Mouse (Mus musculus) forebrain, embryonic 13.5 days (tissue): Measurements from ENCODE around the gene Zcwpw1. TPM values are rescaled to one million over a fixed set of nuclear protein-coding genes. Genes with fewer than 3 reads are reported as not detected.
A peak's percentile ranks its signal among the peaks of the same experiment; 100 is the strongest.

Experiments
- ATAC-seq: fragments of 200-750 bp; cut with Nextera tagmentation; 2 replicates; pipeline ENCODE4 v1.8.0; 2017
- H3K27ac ChIP-seq: fragments of 300-500 bp; sonication (generic); 2 replicates; pipeline ENCODE4 v1.5.1; 2015; ENCODE audit warnings: inconsistent platforms, mild to moderate bottlenecking, moderate library complexity
- H3K27me3 ChIP-seq: fragments of 300-500 bp; sonication (generic); 2 replicates; pipeline ENCODE4 v1.6.1; 2015; ENCODE audit warnings: mild to moderate bottlenecking, inconsistent platforms
- H3K36me3 ChIP-seq: fragments of 300-500 bp; sonication (generic); 2 replicates; pipeline ENCODE4 v1.6.1; 2015; ENCODE audit warnings: mild to moderate bottlenecking, inconsistent platforms; ENCODE audit not compliant: poor library complexity, severe bottlenecking
- H3K4me1 ChIP-seq: fragments of 300-500 bp; sonication (generic); 2 replicates; pipeline ENCODE4 v1.6.1; 2015; ENCODE audit warnings: inconsistent platforms
- H3K4me2 ChIP-seq: fragments of 300-500 bp; sonication (generic); 2 replicates; pipeline ENCODE4 v1.6.1; 2015; ENCODE audit warnings: inconsistent platforms, mild to moderate bottlenecking, moderate library complexity
- H3K4me3 ChIP-seq: fragments of 300-500 bp; sonication (generic); 2 replicates; pipeline ENCODE4 v1.5.1; 2015; ENCODE audit warnings: mild to moderate bottlenecking, inconsistent platforms
- H3K9ac ChIP-seq: fragments of 300-500 bp; sonication (generic); 2 replicates; pipeline ENCODE4 v1.6.1; 2015; ENCODE audit warnings: mild to moderate bottlenecking, inconsistent platforms
- H3K9me3 ChIP-seq: fragments of 300-500 bp; sonication (generic); replicated peaks from 2 replicates; pipeline ENCODE4 v1.6.1; 2016; ENCODE audit warnings: inconsistent platforms
- WGBS: fragments of 180-500 bp; shearing (Covaris S2); methylation state at CpG from one replicate; pipeline ENCODE4 v1.1.7; 2015; 5-methylcytosine and 5-hydroxymethylcytosine counted together
- polyA plus RNA-seq: library from polyadenylated mRNA; unstranded; fragments of >200 nt; fragmentation: Nextera tagmentation; extraction: Ambion mirVana; gene quantifications from 2 replicates; pipeline ENCODE4 v1.2.1, GENCODE M21; 2015

The Zcwpw1 gene
- polyA plus RNA-seq, 1 experiment from 2014 or later: 15.4 TPM

GRCm38 (mm10) chr5:137757887-137758286 is 29.7 kb upstream of the Zcwpw1 start:
- no peaks in the 10 kb centered on the region for H3K27me3 ChIP-seq
- WGBS: 53% methylated on average over 6 of the region's 6 CpGs
- H3K36me3 ChIP-seq: peaks cover 44% of the 10 kb centered on the region
- H3K4me3 ChIP-seq: no peak overlapping the region
- no peak overlapping the region; the same call in 1 of the 2 replicates for H3K4me2 ChIP-seq
- peak overlapping the region; percentile 9; the same call in 1 of the 2 replicates for H3K9ac ChIP-seq
- no peaks in the 10 kb centered on the region for H3K9me3 ChIP-seq
- peak; percentile 57 for ATAC-seq
- peaks cover 53% of the 10 kb centered on the region for H3K4me1 ChIP-seq
- 0 out of 2 replicates have a peak overlapping the region, but pooled peaks have one; percentile 1 for H3K27ac ChIP-seq

GRCm38 (mm10) chr5:137758921-137759534 is 28.6 kb upstream of the Zcwpw1 start:
- peak overlapping the region; percentile 59 for H3K27ac ChIP-seq
- H3K4me2 ChIP-seq: no peak overlapping the region
- 92% methylated on average over 19 of the region's 19 CpGs for WGBS
- H3K4me3 ChIP-seq: no peak overlapping the region
- ATAC-seq: no peak
- H3K4me1 ChIP-seq: peaks cover 53% of the 10 kb centered on the region
- no peaks in the 10 kb centered on the region for H3K9me3 ChIP-seq
- H3K27me3 ChIP-seq: no peaks in the 10 kb centered on the region
- H3K36me3 ChIP-seq: peaks cover 33% of the 10 kb centered on the region
- peak overlapping the region; percentile 18; the same call in 1 of the 2 replicates for H3K9ac ChIP-seq

GRCm38 (mm10) chr5:137759971-137760412 is 27.6 kb upstream of the Zcwpw1 start:
- Histone ChIP-seq H3K27ac (peak overlapping the region; percentile 59), H3K9me3 (no peaks in the 10 kb centered on the region), H3K9ac (no peak overlapping the region; the same call in 1 of the 2 replicates), H3K36me3 (peaks cover 29% of the 10 kb centered on the region), H3K27me3 (no peaks in the 10 kb centered on the region), H3K4me1 (peaks cover 57% of the 10 kb centered on the region), H3K4me3 (no peak overlapping the region), H3K4me2 (no peak overlapping the region)
- ATAC-seq: peak; percentile 86
- WGBS: 19% methylated on average over 4 of the region's 4 CpGs

GRCm38 (mm10) chr5:137764609-137765340 is 22.8 kb upstream of the Zcwpw1 start:
- ATAC-seq: no peak

GRCm38 (mm10) chr5:137766270-137766669 is 21.3 kb upstream of the Zcwpw1 start:
- Histone ChIP-seq H3K36me3 (no peaks in the 10 kb centered on the region), H3K9ac (no peak overlapping the region), H3K27me3 (no peaks in the 10 kb centered on the region), H3K9me3 (no peaks in the 10 kb centered on the region; the same call in 1 of the 2 replicates), H3K4me2 (no peak overlapping the region), H3K4me1 (peaks cover 10% of the 10 kb centered on the region; the same call in 1 of the 2 replicates), H3K27ac (no peak overlapping the region), H3K4me3 (no peak overlapping the region)
- 64% methylated on average over 3 of the region's 3 CpGs for WGBS
- no peak for ATAC-seq

More at GRCm38 (mm10) chr5:137764609-137765340, 22.8 kb upstream of the Zcwpw1 start:
- no peaks in the 10 kb centered on the region for H3K27me3 ChIP-seq
- no peaks in the 10 kb centered on the region for H3K36me3 ChIP-seq
- H3K4me1 ChIP-seq: peaks cover 17% of the 10 kb centered on the region
- no peak overlapping the region for H3K4me3 ChIP-seq
- no peak overlapping the region for H3K27ac ChIP-seq
- 55% methylated on average over 9 of the region's 9 CpGs for WGBS
- no peak overlapping the region for H3K4me2 ChIP-seq
- H3K9ac ChIP-seq: no peak overlapping the region
- H3K9me3 ChIP-seq: no peaks in the 10 kb centered on the region; the same call in 1 of the 2 replicates

GRCm38 (mm10) chr5:137768475-137768874 is 19.1 kb upstream of the Zcwpw1 start:
- Histone ChIP-seq H3K9me3 (no peaks in the 10 kb centered on the region; the same call in 1 of the 2 replicates), H3K36me3 (no peaks in the 10 kb centered on the region), H3K9ac (no peak overlapping the region), H3K27me3 (no peaks in the 10 kb centered on the region), H3K4me1 (peaks cover 10% of the 10 kb centered on the region; the same call in 1 of the 2 replicates), H3K4me3 (no peak overlapping the region), H3K27ac (0 out of 2 replicates have a peak overlapping the region, but pooled peaks have one; percentile 19), H3K4me2 (no peak overlapping the region)
- 20% methylated on average over 1 of the region's 1 CpGs for WGBS
- no peak for ATAC-seq

GRCm38 (mm10) chr5:137770709-137771108 is 16.9 kb upstream of the Zcwpw1 start:
- H3K9ac ChIP-seq: no peak overlapping the region
- H3K27ac ChIP-seq: no peak overlapping the region
- no peak overlapping the region for H3K4me2 ChIP-seq
- no peak overlapping the region for H3K4me3 ChIP-seq
- peaks cover 6% of the 10 kb centered on the region; the same call in 1 of the 2 replicates for H3K4me1 ChIP-seq
- H3K27me3 ChIP-seq: no peaks in the 10 kb centered on the region
- WGBS: 50% methylated on average over 2 of the region's 2 CpGs
- H3K36me3 ChIP-seq: no peaks in the 10 kb centered on the region
- ATAC-seq: peak; percentile 41; the same call in 1 of the 2 replicates
- no peaks in the 10 kb centered on the region; the same call in 1 of the 2 replicates for H3K9me3 ChIP-seq

GRCm38 (mm10) chr5:137772755-137773154 is 14.8 kb upstream of the Zcwpw1 start:
- no peak for ATAC-seq
- no peak overlapping the region for H3K27ac ChIP-seq
- no peaks in the 10 kb centered on the region for H3K27me3 ChIP-seq
- H3K9ac ChIP-seq: no peak overlapping the region
- peaks cover 14% of the 10 kb centered on the region for H3K4me1 ChIP-seq
- H3K36me3 ChIP-seq: no peaks in the 10 kb centered on the region
- H3K4me3 ChIP-seq: no peak overlapping the region
- H3K9me3 ChIP-seq: no peaks in the 10 kb centered on the region
- no peak overlapping the region for H3K4me2 ChIP-seq

- Histone ChIP-seq H3K4me3 (no peak overlapping the region), H3K27me3 (no peaks in the 10 kb centered on the region), H3K27ac (no peak overlapping the region), H3K9me3 (no peaks in the 10 kb centered on the region), H3K36me3 (peaks cover 7% of the 10 kb centered on the region), H3K4me1 (peaks cover 28% of the 10 kb centered on the region), H3K9ac (no peak overlapping the region), H3K4me2 (no peak overlapping the region)
- ATAC-seq: no peak
- WGBS: 92% methylated on average over 2 of the region's 2 CpGs
Measured at GRCm38 (mm10) chr5:137775587-137776290, 11.9 kb upstream of the Zcwpw1 start.

GRCm38 (mm10) chr5:137776408-137776918 is 11.1 kb upstream of the Zcwpw1 start:
- Histone ChIP-seq H3K27ac (no peak overlapping the region), H3K4me1 (peaks cover 28% of the 10 kb centered on the region), H3K9ac (no peak overlapping the region), H3K4me3 (no peak overlapping the region), H3K9me3 (no peaks in the 10 kb centered on the region), H3K36me3 (peaks cover 14% of the 10 kb centered on the region), H3K27me3 (no peaks in the 10 kb centered on the region), H3K4me2 (no peak overlapping the region)
- no peak for ATAC-seq
- WGBS: 53% methylated on average over 5 of the region's 5 CpGs

- Histone ChIP-seq H3K36me3 (peaks cover 23% of the 10 kb centered on the region), H3K4me2 (no peak overlapping the region), H3K27me3 (no peaks in the 10 kb centered on the region), H3K4me1 (peaks cover 33% of the 10 kb centered on the region), H3K4me3 (no peak overlapping the region), H3K27ac (no peak overlapping the region), H3K9ac (no peak overlapping the region), H3K9me3 (no peaks in the 10 kb centered on the region)
- WGBS: 86% methylated on average over 7 of the region's 7 CpGs
- ATAC-seq: no peak
Measured at GRCm38 (mm10) chr5:137777267-137777845, 10.2 kb upstream of the Zcwpw1 start.
